Mouse (Mus musculus) embryo, embryonic 11 days (tissue): ENCODE measurements at regions not wholly inside any gene's neighbourhood (a gene's known extent, or its start where the extent isn't known, plus 50 kb on each side); places are given as distances from the start of the nearest gene placed in this dataset.
A peak's percentile ranks its signal among the peaks of the same experiment; 100 is the strongest.

Experiments used
- DNase-seq: peaks from one replicate; pipeline ENCODE4 v3.0.0-alpha.2; 2015

- no peak for DNase-seq
Observed at GRCm38 (mm10) chr15:97125836-97126822, 70.4 kb upstream of the Slc38a4 start.

GRCm38 (mm10) chr15:97122263-97122662, 66.5 kb upstream of the Slc38a4 start:
- DNase-seq = no peak

DNA sequence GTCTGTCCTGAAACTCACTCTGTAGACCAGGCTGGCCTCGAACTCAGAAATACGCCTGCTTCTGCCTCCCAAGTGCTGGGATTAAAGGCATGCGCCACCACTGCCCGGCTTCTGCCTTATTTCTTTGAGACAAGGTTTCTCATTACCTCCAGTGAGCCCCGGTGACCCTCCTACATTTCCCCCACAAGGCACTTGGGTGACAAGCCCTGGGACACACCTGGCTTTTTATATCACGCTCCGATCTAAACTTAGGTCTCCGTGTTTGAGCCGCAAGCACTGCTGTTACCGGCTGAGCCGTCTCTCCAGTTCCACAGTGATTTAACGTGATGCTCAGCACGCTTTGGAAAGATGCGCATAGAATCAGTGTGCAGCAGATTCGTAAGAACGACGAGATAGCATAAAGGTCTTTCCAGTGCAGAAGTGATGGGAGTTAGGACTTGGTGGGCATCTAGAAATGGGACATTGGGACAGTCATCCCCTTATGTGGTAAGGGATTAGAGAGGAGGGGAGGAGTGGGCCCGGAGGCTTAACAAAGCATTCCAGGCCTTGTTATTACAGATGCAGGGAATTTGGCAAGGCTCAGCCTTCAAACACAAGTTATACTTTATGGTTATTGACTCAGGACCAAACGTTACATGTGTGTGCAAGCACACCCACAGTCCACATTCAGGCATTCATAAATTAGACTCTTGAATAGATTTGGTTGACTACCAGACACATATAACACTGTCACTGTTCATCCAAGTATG, 56.9 kb upstream of the Slc38a4 start:
- DNase-seq = peak; percentile 22

GRCm38 (mm10) chr15:97111320-97112192, 55.8 kb upstream of the Slc38a4 start:
- DNase-seq = peak; percentile 65

GRCm38 (mm10) chr15:97107779-97108178, 52.0 kb upstream of the Slc38a4 start:
- peak; percentile 55 for DNase-seq

DNA sequence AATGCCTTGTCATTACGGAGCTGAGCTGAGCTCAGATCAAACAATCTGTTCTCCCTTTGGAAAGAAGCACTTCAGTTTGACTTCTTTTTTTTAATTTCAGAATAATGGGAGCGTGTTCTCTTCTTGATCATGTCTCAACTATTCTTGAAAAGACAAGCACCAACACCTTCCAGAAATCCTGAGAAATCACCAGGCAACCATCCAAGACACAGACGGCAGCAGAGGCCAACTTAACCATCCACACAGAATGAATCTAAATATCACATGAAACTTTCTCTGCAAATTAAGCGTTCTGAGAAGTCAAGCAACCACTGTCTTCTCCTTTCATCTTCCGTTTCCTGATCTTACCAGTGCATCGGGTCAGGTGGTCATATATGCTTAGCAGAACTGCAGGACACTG, 50.8 kb upstream of the Slc38a4 start:
- no peak for DNase-seq
